Mouse (Mus musculus): ENCODE measurements around the gene Tjp3.

- TF ChIP-seq POLR2A (IDR thresholded peaks at IDR 0.05; ENCODE audit: low read depth, low read length), result peak; percentile 12
- no peak for TF ChIP-seq CTCF (IDR thresholded peaks at IDR 0.05; ENCODE audit: extremely low read depth, insufficient read depth, insufficient read length, insufficient replicate concordance)
Observed at GRCm38 (mm10) chr10:81329194-81329975, 38.0 kb upstream of the Tjp3 start.

All from spleen, adult 2 months (tissue).